Mouse (Mus musculus): ENCODE results near the gene Scd1. TPM values are rescaled to one million over a fixed set of nuclear protein-coding genes. Genes with fewer than 3 reads are reported as not detected.
"Not testable (repeated sequence)": the region's sequence is repeated elsewhere in the genome, so short reads cannot be mapped to it uniquely, and the experiment has no call there.

Gene Scd1
- total RNA-seq, 2 experiments from 2014 or later: 30.8 to 212 TPM

- DNase-seq: no peak
Measured at GRCm38 (mm10) chr19:44400076-44400475, 7.6 kb downstream of the Scd1 start.

GRCm38 (mm10) chr19:44396742-44397141 lies 10.9 kb downstream of the Scd1 start:
- no peak for DNase-seq

- no peak for DNase-seq
Measured at GRCm38 (mm10) chr19:44394972-44395371, 12.7 kb downstream of the Scd1 start.

GRCm38 (mm10) chr19:44393962-44394422 lies 13.7 kb downstream of the Scd1 start:
- DNase-seq: peak; percentile 35 to 39

GRCm38 (mm10) chr19:44392339-44393009 lies 15.2 kb downstream of the Scd1 start:
- no peak for DNase-seq

GRCm38 (mm10) chr19:44391856-44392255 lies 15.8 kb downstream of the Scd1 start:
- no peak for DNase-seq

GRCm38 (mm10) chr19:44389507-44389906 lies 18.2 kb downstream of the Scd1 start:
- peak; percentile 11 to 34 for DNase-seq

GRCm38 (mm10) chr19:44388475-44389428 lies 18.9 kb downstream of the Scd1 start:
- DNase-seq: peak; percentile 97

- DNase-seq: peak; percentile 35 to 53
Measured at GRCm38 (mm10) chr19:44387746-44388474, 19.8 kb downstream of the Scd1 start.

GRCm38 (mm10) chr19:44387089-44387671 lies 20.5 kb downstream of the Scd1 start:
- DNase-seq: no peak

- DNase-seq: no peak
Measured at GRCm38 (mm10) chr19:44385887-44386498, 21.7 kb downstream of the Scd1 start.

GRCm38 (mm10) chr19:44382682-44383321 lies 24.9 kb downstream of the Scd1 start:
- no peak for DNase-seq

- no peak for DNase-seq
Measured at GRCm38 (mm10) chr19:44380065-44380464, 27.6 kb downstream of the Scd1 start.

- no peak for DNase-seq
Measured at GRCm38 (mm10) chr19:44379090-44379489, 28.6 kb downstream of the Scd1 start.

GRCm38 (mm10) chr19:44377629-44378375 lies 29.9 kb downstream of the Scd1 start:
- no peak for DNase-seq

- peak in 1 of 2 experiments; percentile 42 for DNase-seq
Measured at GRCm38 (mm10) chr19:44376511-44376951, 31.1 kb downstream of the Scd1 start.

GRCm38 (mm10) chr19:44372969-44373368 lies 34.7 kb downstream of the Scd1 start:
- DNase-seq: peak; percentile 84 to 92

- DNase-seq: no peak
Measured at GRCm38 (mm10) chr19:44370231-44370630, 37.4 kb downstream of the Scd1 start.

- DNase-seq: no peak
Measured at GRCm38 (mm10) chr19:44369371-44369770, 38.3 kb downstream of the Scd1 start.

- DNase-seq: not testable (repeated sequence)
Measured at GRCm38 (mm10) chr19:44367076-44367475, 40.6 kb downstream of the Scd1 start.

All from heart, adult 18-20 months (tissue).